Mouse (Mus musculus) lung, postnatal 0 days (tissue): ENCODE measurements around the gene Ermard. TPM values are rescaled to one million over a fixed set of nuclear protein-coding genes. Genes with fewer than 3 reads are reported as not detected.

Source experiments
- ATAC-seq: fragments of 200-750 bp; cut with Nextera tagmentation; 2 replicates; pipeline ENCODE4 v1.8.0; 2017; ENCODE audit warnings: moderate library complexity
- DNase-seq: peaks from one replicate; pipeline ENCODE4 v3.0.0-alpha.2; 2016; ENCODE audit warnings: low spot score
- H3K27ac ChIP-seq: fragments of 300-500 bp; sonication (generic); 2 replicates; pipeline ENCODE4 v1.5.1; 2014; ENCODE audit warnings: antibody characterized with exemption, mild to moderate bottlenecking, low read length, mixed read lengths
- H3K27me3 ChIP-seq: fragments of 300-500 bp; sonication (generic); replicated peaks from 2 replicates; pipeline ENCODE4 v1.6.1; 2014; ENCODE audit warnings: low read length, mixed read lengths; ENCODE audit not compliant: insufficient read depth
- H3K36me3 ChIP-seq: fragments of 300-500 bp; sonication (generic); 2 replicates; pipeline ENCODE4 v1.6.1; 2014; ENCODE audit warnings: low read length, mixed read lengths; ENCODE audit not compliant: insufficient read depth
- H3K4me1 ChIP-seq: fragments of 300-500 bp; sonication (generic); 2 replicates; pipeline ENCODE4 v1.6.1; 2014; ENCODE audit warnings: antibody characterized with exemption, low read depth, low read length, mixed read lengths; ENCODE audit not compliant: insufficient read depth
- H3K4me2 ChIP-seq: fragments of 300-500 bp; sonication (generic); replicated peaks from 2 replicates; pipeline ENCODE4 v1.6.1; 2014; ENCODE audit warnings: low read depth, mild to moderate bottlenecking, low read length, moderate library complexity, mixed read lengths
- H3K4me3 ChIP-seq: fragments of 300-500 bp; sonication (generic); 2 replicates; pipeline ENCODE4 v1.5.1; 2014; ENCODE audit warnings: low read depth, low read length
- H3K9ac ChIP-seq: fragments of 300-500 bp; sonication (generic); replicated peaks from 2 replicates; pipeline ENCODE4 v1.6.1; 2014; ENCODE audit warnings: low read depth, mild to moderate bottlenecking
- H3K9me3 ChIP-seq: fragments of 300-500 bp; sonication (generic); 2 replicates; pipeline ENCODE4 v1.6.1; 2016; ENCODE audit warnings: low read length, mixed read lengths
- CTCF ChIP-seq: IDR thresholded peaks from 2 replicates; pipeline ENCODE4 v1.5.1; 2016; ENCODE audit warnings: antibody characterized with exemption, mild to moderate bottlenecking
- EP300 ChIP-seq: IDR thresholded peaks from 2 replicates; pipeline ENCODE4 v1.6.1; 2016; ENCODE audit warnings: antibody characterized with exemption, mild to moderate bottlenecking, control low read depth
- WGBS: fragments of 180-500 bp; shearing (Covaris S2); extraction: QIAGEN DNeasy Blood & Tissue Kit; methylation state at CpG from one replicate; pipeline ENCODE4 v1.1.7; 2014; 5-methylcytosine and 5-hydroxymethylcytosine counted together
- polyA plus RNA-seq: library from polyadenylated mRNA; unstranded; fragments of >200 nt; fragmentation: Nextera tagmentation; extraction: Ambion mirVana; gene quantifications from 2 replicates; pipeline ENCODE4 v1.2.1, GENCODE M21; 2015

Ermard gene
- polyA plus RNA-seq, 1 experiment from 2014 or later: 49.6 TPM

- DNase-seq: no peak
- H3K9ac ChIP-seq: no peak overlapping the region
- no peaks in the 10 kb centered on the region for H3K27me3 ChIP-seq
- no peaks in the 10 kb centered on the region for H3K9me3 ChIP-seq
- ATAC-seq: no peak
- TF ChIP-seq CTCF (no peak), EP300 (no peak)
- H3K4me2 ChIP-seq: no peak overlapping the region
- no peaks in the 10 kb centered on the region for H3K4me1 ChIP-seq
- 40% methylated on average over 13 of the region's 13 CpGs for WGBS
- no peaks in the 10 kb centered on the region for H3K36me3 ChIP-seq
- H3K27ac ChIP-seq: no peak overlapping the region
- H3K4me3 ChIP-seq: no peak overlapping the region
Observed at GRCm38 (mm10) chr17:15084226-15084848, 43.3 kb downstream of the Ermard start.

GRCm38 (mm10) chr17:15085006-15085405 lies 44.0 kb downstream of the Ermard start:
- WGBS: 68% methylated on average over 2 of the region's 2 CpGs
- ATAC-seq (no peak), DNase-seq (no peak)
- Histone ChIP-seq H3K9ac (no peak overlapping the region), H3K9me3 (no peaks in the 10 kb centered on the region), H3K36me3 (no peaks in the 10 kb centered on the region), H3K4me1 (no peaks in the 10 kb centered on the region), H3K27ac (no peak overlapping the region), H3K27me3 (no peaks in the 10 kb centered on the region), H3K4me2 (no peak overlapping the region), H3K4me3 (no peak overlapping the region)
- TF ChIP-seq CTCF (no peak), EP300 (no peak)

- no peak overlapping the region for H3K9ac ChIP-seq
- DNase-seq: no peak
- 41% methylated on average over 2 of the region's 2 CpGs for WGBS
- no peak for TF ChIP-seq CTCF
- TF ChIP-seq EP300: no peak
- no peaks in the 10 kb centered on the region for H3K4me1 ChIP-seq
- no peak overlapping the region for H3K27ac ChIP-seq
- no peak for ATAC-seq
- H3K27me3 ChIP-seq: no peaks in the 10 kb centered on the region
- no peaks in the 10 kb centered on the region for H3K9me3 ChIP-seq
- H3K4me2 ChIP-seq: no peak overlapping the region
- no peaks in the 10 kb centered on the region for H3K36me3 ChIP-seq
- H3K4me3 ChIP-seq: no peak overlapping the region
Observed at GRCm38 (mm10) chr17:15088166-15088565, 47.2 kb downstream of the Ermard start.

- H3K4me3 ChIP-seq: no peak overlapping the region
- H3K27ac ChIP-seq: no peak overlapping the region
- no peak overlapping the region for H3K4me2 ChIP-seq
- H3K9me3 ChIP-seq: no peaks in the 10 kb centered on the region
- no peak for ATAC-seq
- no peak for TF ChIP-seq CTCF
- TF ChIP-seq EP300: no peak
- 44% methylated on average over 8 of the region's 8 CpGs for WGBS
- no peaks in the 10 kb centered on the region for H3K4me1 ChIP-seq
- no peak for DNase-seq
- no peak overlapping the region for H3K9ac ChIP-seq
- no peaks in the 10 kb centered on the region for H3K27me3 ChIP-seq
- H3K36me3 ChIP-seq: no peaks in the 10 kb centered on the region
Observed at GRCm38 (mm10) chr17:15088591-15089001, 47.6 kb downstream of the Ermard start.

GRCm38 (mm10) chr17:15091739-15092138 lies 50.7 kb downstream of the Ermard start:
- Histone ChIP-seq H3K4me2 (no peak overlapping the region), H3K4me1 (no peaks in the 10 kb centered on the region), H3K9ac (no peak overlapping the region), H3K9me3 (no peaks in the 10 kb centered on the region), H3K36me3 (no peaks in the 10 kb centered on the region), H3K4me3 (no peak overlapping the region), H3K27ac (no peak overlapping the region), H3K27me3 (no peaks in the 10 kb centered on the region)
- 67% methylated on average over 3 of the region's 3 CpGs for WGBS
- no peak for DNase-seq
- TF ChIP-seq CTCF (no peak; the same call in 1 of the 2 replicates), EP300 (no peak)
- no peak for ATAC-seq

GRCm38 (mm10) chr17:15093523-15093922 lies 52.5 kb downstream of the Ermard start:
- H3K4me3 ChIP-seq: no peak overlapping the region
- H3K4me2 ChIP-seq: no peak overlapping the region
- DNase-seq (no peak), ATAC-seq (no peak)
- H3K27me3 ChIP-seq: no peaks in the 10 kb centered on the region
- H3K27ac ChIP-seq: no peak overlapping the region
- no peak overlapping the region for H3K9ac ChIP-seq
- no peaks in the 10 kb centered on the region for H3K36me3 ChIP-seq
- WGBS: 19% methylated on average over 3 of the region's 3 CpGs
- no peaks in the 10 kb centered on the region for H3K4me1 ChIP-seq
- H3K9me3 ChIP-seq: no peaks in the 10 kb centered on the region
- TF ChIP-seq CTCF (no peak), EP300 (no peak)

- no peaks in the 10 kb centered on the region for H3K27me3 ChIP-seq
- TF ChIP-seq EP300 (0 out of 2 replicates have a peak, but pooled peaks have one; percentile 25), CTCF (no peak)
- H3K36me3 ChIP-seq: no peaks in the 10 kb centered on the region
- ATAC-seq (no peak), DNase-seq (no peak)
- H3K4me1 ChIP-seq: no peaks in the 10 kb centered on the region
- no peak overlapping the region for H3K4me3 ChIP-seq
- H3K9me3 ChIP-seq: no peaks in the 10 kb centered on the region
- H3K9ac ChIP-seq: no peak overlapping the region
- H3K4me2 ChIP-seq: no peak overlapping the region
- WGBS: 60% methylated on average over 6 of the region's 6 CpGs
- H3K27ac ChIP-seq: no peak overlapping the region
Observed at GRCm38 (mm10) chr17:15096853-15097252, 55.8 kb downstream of the Ermard start.
